Mouse (Mus musculus) hindbrain, embryonic 14.5 days (tissue): ENCODE measurements around the gene Epo. TPM values are rescaled to one million over a fixed set of nuclear protein-coding genes. Genes with fewer than 3 reads are reported as not detected.

ENCODE experiments used
- ATAC-seq: fragments of 200-750 bp; cut with Nextera tagmentation; 2 replicates; pipeline ENCODE4 v1.8.0; 2017; ENCODE audit warnings: moderate number of reproducible peaks, mild to moderate bottlenecking, moderate TSS enrichment, moderate library complexity; ENCODE audit not compliant: low FRiP score
- DNase-seq: peaks from one replicate; pipeline ENCODE4 v3.0.0-alpha.2; 2015; ENCODE audit warnings: low spot score
- H3K27ac ChIP-seq: fragments of 300-500 bp; sonication (generic); 2 replicates; pipeline ENCODE4 v1.5.1; 2014; ENCODE audit warnings: mild to moderate bottlenecking, moderate library complexity
- H3K27me3 ChIP-seq: fragments of 300-500 bp; sonication (generic); 2 replicates; pipeline ENCODE4 v1.6.1; 2014; ENCODE audit warnings: mild to moderate bottlenecking, low read length, mixed read lengths; ENCODE audit not compliant: control insufficient read depth, insufficient read depth
- H3K36me3 ChIP-seq: fragments of 300-500 bp; sonication (generic); replicated peaks from 2 replicates; pipeline ENCODE4 v1.6.1; 2014; ENCODE audit not compliant: control insufficient read depth, insufficient read depth
- H3K4me1 ChIP-seq: fragments of 300-500 bp; sonication (generic); replicated peaks from 2 replicates; pipeline ENCODE4 v1.6.1; 2014; ENCODE audit warnings: antibody characterized with exemption, low read length, mixed read lengths; ENCODE audit not compliant: control insufficient read depth, insufficient read depth
- H3K4me2 ChIP-seq: fragments of 300-500 bp; sonication (generic); replicated peaks from 2 replicates; pipeline ENCODE4 v1.6.1; 2014; ENCODE audit warnings: mild to moderate bottlenecking, moderate library complexity
- H3K4me3 ChIP-seq: fragments of 300-500 bp; sonication (generic); replicated peaks from 2 replicates; pipeline ENCODE4 v1.5.1; 2014; ENCODE audit warnings: mild to moderate bottlenecking, low read length
- H3K9ac ChIP-seq: fragments of 300-500 bp; sonication (generic); 2 replicates; pipeline ENCODE4 v1.6.1; 2014
- H3K9me3 ChIP-seq: fragments of 300-500 bp; sonication (generic); 2 replicates; pipeline ENCODE4 v1.6.1; 2016; ENCODE audit warnings: low read length; ENCODE audit not compliant: control insufficient read depth
- WGBS: fragments of 180-500 bp; shearing (Covaris S2); extraction: QIAGEN DNeasy Blood & Tissue Kit; methylation state at CpG from one replicate; pipeline ENCODE4 v1.1.7; 2014; 5-methylcytosine and 5-hydroxymethylcytosine counted together
- polyA plus RNA-seq: library from polyadenylated mRNA; unstranded; fragments of >200 nt; fragmentation: Nextera tagmentation; extraction: Ambion mirVana; gene quantifications from 2 replicates; pipeline ENCODE4 v1.2.1, GENCODE M21; 2014

Epo gene
- polyA plus RNA-seq, 1 experiment from 2014 or later = not detected

DNA sequence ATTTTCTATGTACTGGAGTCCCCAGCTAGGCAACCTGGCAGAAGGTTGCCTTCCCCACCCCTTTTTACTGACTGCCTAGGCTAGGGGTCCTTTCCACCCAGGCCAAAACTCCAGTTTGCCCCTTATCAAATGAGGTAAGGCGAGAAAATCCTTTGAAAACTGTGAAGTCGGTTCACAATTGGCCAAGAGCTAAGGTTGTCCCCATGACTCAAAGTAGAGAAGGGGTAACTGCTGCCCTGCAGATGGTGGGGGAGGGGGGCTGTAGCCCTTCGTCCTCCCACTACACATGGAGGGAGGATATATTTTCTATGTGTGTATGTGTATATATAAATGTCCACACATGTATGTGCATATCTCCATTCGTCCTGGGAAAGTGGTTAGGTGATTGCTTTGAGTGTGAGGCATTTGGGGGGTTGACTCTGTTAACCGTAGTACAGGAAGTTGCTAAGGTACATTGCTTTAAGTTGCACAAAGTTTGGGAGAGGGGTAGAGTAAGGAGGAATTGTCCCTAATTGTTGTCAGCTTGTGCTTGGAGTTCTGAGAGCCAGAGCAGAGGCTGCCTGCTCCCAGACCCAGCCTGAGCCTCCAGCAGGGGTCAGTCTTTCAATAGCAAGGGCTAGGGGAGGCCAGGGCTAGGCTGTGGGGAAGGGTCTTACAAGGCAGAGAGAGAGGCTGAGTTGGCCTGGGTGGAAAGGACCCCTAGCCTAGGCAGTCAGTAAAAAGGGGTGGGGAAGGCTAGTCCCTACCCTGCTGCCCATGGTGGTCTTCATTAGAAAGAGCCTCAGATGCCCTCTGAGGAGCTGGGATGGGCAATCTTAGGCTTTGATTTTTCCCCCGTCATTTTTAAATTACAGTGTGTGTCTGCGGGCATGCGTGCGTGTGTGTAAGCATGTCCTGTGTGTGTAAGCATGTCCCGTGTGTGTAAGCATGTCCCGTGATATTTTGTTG is 19.9 kb downstream of the Epo start:
- no peak overlapping the region for H3K27ac ChIP-seq
- peaks cover 34% of the 10 kb centered on the region for H3K4me1 ChIP-seq
- H3K27me3 ChIP-seq = no peaks in the 10 kb centered on the region
- 0 out of 2 replicates have a peak overlapping the region, but pooled peaks have one; percentile 4 for H3K4me3 ChIP-seq
- 83% methylated on average over 11 of the region's 11 CpGs for WGBS
- peak overlapping the region; percentile 13 for H3K9ac ChIP-seq
- ATAC-seq (peak; percentile 31; the same call in 1 of the 2 replicates), DNase-seq (peak; percentile 66)
- H3K9me3 ChIP-seq = no peaks in the 10 kb centered on the region
- peaks cover 7% of the 10 kb centered on the region for H3K36me3 ChIP-seq
- H3K4me2 ChIP-seq = peak overlapping the region; percentile 97; the same call in 1 of the 2 replicates

- WGBS = 59% methylated on average over 3 of the region's 3 CpGs
These were observed 21.3 kb downstream of the Epo start for GRCm38 (mm10) chr5:137511706-137512105.

DNA sequence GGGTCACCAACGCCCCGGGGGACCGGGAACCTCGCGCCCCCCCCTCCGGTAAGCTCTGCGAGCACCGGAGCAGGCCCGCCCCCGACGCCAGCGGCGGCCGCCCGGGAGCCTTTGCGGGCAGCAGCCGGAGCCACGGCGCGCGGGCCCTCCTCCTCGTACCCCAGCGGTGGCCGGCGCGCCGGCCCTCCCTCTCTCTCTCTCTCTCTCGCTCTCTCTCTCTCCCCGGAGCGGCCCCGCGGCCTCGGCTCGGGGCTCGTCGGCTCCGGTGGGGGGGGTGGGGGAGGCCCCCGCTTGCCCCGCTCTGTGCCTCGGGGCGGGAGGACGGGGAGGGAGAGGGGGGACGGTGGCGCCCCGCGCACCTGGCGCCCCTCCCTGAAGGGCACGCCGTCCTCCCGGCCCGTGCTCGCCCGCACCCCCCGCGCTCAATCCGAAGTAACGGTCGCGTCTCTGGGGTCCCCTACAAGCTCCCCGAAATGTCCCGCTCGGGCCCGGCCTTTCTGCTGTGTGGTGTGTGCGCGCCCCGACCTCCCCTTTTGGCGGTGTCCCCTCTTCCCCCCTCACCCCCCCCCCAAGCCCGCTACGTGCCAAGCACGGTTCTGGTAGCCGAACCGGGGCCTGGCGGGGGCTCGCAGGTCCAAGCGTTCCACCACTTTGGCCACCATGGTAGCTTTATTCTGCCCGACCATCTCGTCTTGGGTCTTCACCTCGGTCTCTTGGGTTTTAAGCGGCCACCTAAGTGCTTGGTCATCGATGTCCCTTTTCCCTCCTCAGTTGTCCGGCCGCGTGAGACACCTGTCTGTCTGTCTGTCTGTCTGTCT is 22.3 kb downstream of the Epo start:
- no peak for DNase-seq
- peak overlapping the region; percentile 97 for H3K4me2 ChIP-seq

More at GRCm38 (mm10) chr5:137511706-137512105, 21.3 kb downstream of the Epo start:
- no peak for DNase-seq
- Histone ChIP-seq H3K27ac (peak overlapping the region; percentile 90; the same call in 1 of the 2 replicates), H3K36me3 (no peaks in the 10 kb centered on the region; the same call in 1 of the 2 replicates), H3K4me1 (peaks cover 34% of the 10 kb centered on the region), H3K27me3 (no peaks in the 10 kb centered on the region), H3K4me2 (peak overlapping the region; percentile 97), H3K4me3 (peak overlapping the region; percentile 100), H3K9ac (peak overlapping the region; percentile 99), H3K9me3 (no peaks in the 10 kb centered on the region)
- no peak for ATAC-seq

DNA sequence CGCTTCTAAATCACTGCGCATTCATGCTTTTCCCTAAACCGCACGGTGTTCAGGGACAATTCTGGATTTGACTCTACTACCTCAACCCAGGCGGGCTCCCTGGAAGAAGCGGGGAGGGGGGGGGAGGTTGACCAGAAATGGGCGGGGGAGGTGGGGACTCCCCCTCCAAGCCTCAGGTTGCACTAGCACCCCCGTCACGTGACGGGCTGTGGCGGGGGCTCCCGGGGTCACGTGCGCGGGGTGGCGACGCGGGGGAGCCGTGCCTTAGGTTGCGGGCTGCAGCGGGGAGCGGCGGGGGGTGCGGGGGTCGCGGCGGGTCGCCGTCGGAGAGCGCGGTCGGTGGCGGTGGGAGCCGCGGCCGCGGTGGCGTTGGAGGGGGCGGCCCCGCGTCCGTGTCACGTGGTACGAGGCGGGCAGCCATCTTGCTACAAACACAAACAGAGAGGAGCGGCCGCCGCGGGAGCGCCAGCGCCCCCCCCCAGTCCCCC is 23.0 kb downstream of the Epo start:
- under 1% methylated on average over 30 of the region's 52 CpGs for WGBS
- Histone ChIP-seq H3K4me2 (peak overlapping the region; percentile 97), H3K9me3 (no peaks in the 10 kb centered on the region), H3K27ac (peak overlapping the region; percentile 90), H3K4me3 (peak overlapping the region; percentile 100), H3K36me3 (no peaks in the 10 kb centered on the region; the same call in 1 of the 2 replicates), H3K4me1 (peaks cover 34% of the 10 kb centered on the region), H3K27me3 (no peaks in the 10 kb centered on the region), H3K9ac (peak overlapping the region; percentile 99)
- DNase-seq = peak; percentile 75
- peak; percentile 75 for ATAC-seq

More for the DNA sequence above, 22.3 kb downstream of the Epo start:
- H3K9ac ChIP-seq = peak overlapping the region; percentile 99
- H3K36me3 ChIP-seq = no peaks in the 10 kb centered on the region; the same call in 1 of the 2 replicates
- ATAC-seq = peak; percentile 47; the same call in 1 of the 2 replicates
- peak overlapping the region; percentile 90 for H3K27ac ChIP-seq
- peak overlapping the region; percentile 100 for H3K4me3 ChIP-seq
- H3K4me1 ChIP-seq = peaks cover 34% of the 10 kb centered on the region
- no peaks in the 10 kb centered on the region for H3K27me3 ChIP-seq
- no peaks in the 10 kb centered on the region for H3K9me3 ChIP-seq
- under 1% methylated on average over 39 of the region's 83 CpGs for WGBS

- peaks cover 14% of the 10 kb centered on the region for H3K4me1 ChIP-seq
- H3K4me2 ChIP-seq = no peak overlapping the region
- DNase-seq (no peak), ATAC-seq (no peak)
- H3K9me3 ChIP-seq = no peaks in the 10 kb centered on the region
- no peak overlapping the region for H3K9ac ChIP-seq
- H3K36me3 ChIP-seq = peaks cover 9% of the 10 kb centered on the region; the same call in 1 of the 2 replicates
- 84% methylated on average over 6 of the region's 6 CpGs for WGBS
- H3K4me3 ChIP-seq = no peak overlapping the region
- H3K27me3 ChIP-seq = no peaks in the 10 kb centered on the region
- no peak overlapping the region for H3K27ac ChIP-seq
These were observed 29.0 kb downstream of the Epo start for GRCm38 (mm10) chr5:137504041-137504440.

GRCm38 (mm10) chr5:137502667-137503110 is 30.4 kb downstream of the Epo start:
- Histone ChIP-seq H3K9ac (peak overlapping the region; percentile 71), H3K4me1 (peaks cover 14% of the 10 kb centered on the region), H3K36me3 (peaks cover 9% of the 10 kb centered on the region; the same call in 1 of the 2 replicates), H3K27me3 (no peaks in the 10 kb centered on the region), H3K4me3 (peak overlapping the region; percentile 52), H3K27ac (peak overlapping the region; percentile 91), H3K9me3 (no peaks in the 10 kb centered on the region), H3K4me2 (peak overlapping the region; percentile 83)
- ATAC-seq (peak; percentile 83), DNase-seq (peak; percentile 86)
- WGBS = under 1% methylated on average over 24 of the region's 30 CpGs

DNA sequence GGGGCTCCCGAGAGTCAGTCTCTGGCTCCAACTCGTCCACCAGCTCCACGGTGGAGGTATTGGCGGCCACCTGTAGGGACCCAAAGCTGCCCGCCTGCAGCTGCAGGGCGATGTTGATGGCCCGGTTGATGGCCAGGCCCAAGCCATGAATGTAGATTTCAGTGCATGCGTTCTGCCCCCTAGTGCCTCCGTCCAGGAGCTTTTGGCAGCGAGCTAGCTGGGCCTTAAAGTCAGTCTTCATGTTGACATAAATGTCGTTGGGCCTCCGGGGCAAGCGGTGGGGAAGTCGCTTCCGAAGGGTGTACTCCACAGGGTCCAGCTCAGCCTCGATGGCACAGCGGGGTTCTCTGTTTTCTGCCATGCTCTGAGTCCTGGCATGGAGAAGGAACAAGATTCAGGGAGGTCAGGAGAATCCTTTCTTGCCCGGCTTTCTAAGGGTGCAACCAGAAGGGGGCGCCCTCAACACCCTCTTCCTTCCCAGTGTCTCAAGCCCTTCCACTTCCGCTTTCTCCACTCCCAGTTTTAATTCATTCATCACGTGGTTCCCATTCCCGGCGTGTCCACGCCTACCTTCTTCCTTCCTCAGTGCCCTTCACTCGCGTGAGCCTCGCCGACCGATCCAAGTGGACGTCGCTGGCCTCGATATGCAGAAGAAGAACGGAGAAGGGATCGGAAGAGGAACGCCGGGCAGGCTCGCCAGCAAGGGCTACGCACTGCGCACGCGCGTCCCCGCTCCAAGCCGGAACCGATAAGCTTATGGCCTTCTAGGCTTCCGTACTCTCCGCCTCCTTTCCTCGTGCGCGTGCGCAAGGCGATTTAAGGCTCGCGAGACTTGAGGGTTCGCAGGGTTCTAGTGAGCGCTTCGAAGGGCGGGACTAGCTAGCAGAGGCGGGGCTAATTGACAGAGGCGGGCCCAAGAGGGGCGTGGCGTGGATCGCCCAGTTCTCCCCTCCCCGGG is 31.1 kb downstream of the Epo start, which contains the start of gene Pop7:
Gene Pop7 (minus strand): TSS at position 810 of the 958 bp plus-strand sequence.
- Histone ChIP-seq H3K27me3 (no peaks in the 10 kb centered on the region), H3K27ac (peak within 1 kb of the TSS; percentile 91), H3K36me3 (peaks cover 9% of the 10 kb centered on the region; the same call in 1 of the 2 replicates), H3K9ac (peak within 1 kb of the TSS; percentile 71), H3K4me3 (peak within 1 kb of the TSS; percentile 52), H3K4me1 (peaks cover 14% of the 10 kb centered on the region), H3K9me3 (no peaks in the 10 kb centered on the region), H3K4me2 (peak within 1 kb of the TSS; percentile 83)
- 2% methylated on average over 64 of the region's 64 CpGs for WGBS
- DNase-seq = peak; percentile 100
- peak; percentile 96 for ATAC-seq

DNA sequence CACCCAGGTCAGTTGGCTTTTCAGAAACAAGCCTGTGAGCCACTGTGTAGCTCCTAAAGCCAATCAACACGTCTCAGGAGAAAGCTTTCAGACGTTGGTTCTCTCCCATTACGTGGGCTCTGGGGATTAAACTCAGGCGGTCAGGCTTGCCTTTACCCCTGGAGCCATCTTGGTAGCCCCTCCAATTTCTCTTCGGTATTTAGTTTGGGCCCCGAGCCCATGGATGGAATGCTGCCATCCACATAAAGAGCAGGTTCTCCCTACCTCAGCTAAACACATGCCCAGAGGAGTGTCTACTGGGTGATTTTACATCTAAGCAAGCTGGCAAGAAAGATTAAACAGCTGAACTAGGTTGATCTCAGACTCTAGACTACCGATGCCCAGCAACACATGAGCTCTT is 32.9 kb downstream of the Epo start:
- Histone ChIP-seq H3K9ac (no peak overlapping the region), H3K4me1 (peaks cover 14% of the 10 kb centered on the region), H3K27me3 (no peaks in the 10 kb centered on the region), H3K9me3 (no peaks in the 10 kb centered on the region), H3K4me2 (no peak overlapping the region), H3K4me3 (no peak overlapping the region), H3K27ac (no peak overlapping the region), H3K36me3 (peaks cover 9% of the 10 kb centered on the region; the same call in 1 of the 2 replicates)
- no peak for ATAC-seq
- DNase-seq = no peak
- 90% methylated on average over 7 of the region's 7 CpGs for WGBS
